Mouse (Mus musculus) frontal cortex, postnatal 10 days (tissue): ENCODE results near the gene Tescl.

ENCODE experiments used
- DNase-seq, 2 experiments: peaks; one replicate each; pipeline ENCODE4 v3.0.0; 2022; ENCODE audit warnings: low spot score in 2 of 2, mixed read lengths in 1 of 2

Tescl gene

GRCm38 (mm10) chr7:24333304-24333986, at the start of gene Tescl:
Gene Tescl (minus strand): TSS chr7:24333936.
- DNase-seq: no peak

- no peak for DNase-seq
Observed at GRCm38 (mm10) chr7:24382730-24383372, 49.1 kb upstream of the Tescl start.

DNA sequence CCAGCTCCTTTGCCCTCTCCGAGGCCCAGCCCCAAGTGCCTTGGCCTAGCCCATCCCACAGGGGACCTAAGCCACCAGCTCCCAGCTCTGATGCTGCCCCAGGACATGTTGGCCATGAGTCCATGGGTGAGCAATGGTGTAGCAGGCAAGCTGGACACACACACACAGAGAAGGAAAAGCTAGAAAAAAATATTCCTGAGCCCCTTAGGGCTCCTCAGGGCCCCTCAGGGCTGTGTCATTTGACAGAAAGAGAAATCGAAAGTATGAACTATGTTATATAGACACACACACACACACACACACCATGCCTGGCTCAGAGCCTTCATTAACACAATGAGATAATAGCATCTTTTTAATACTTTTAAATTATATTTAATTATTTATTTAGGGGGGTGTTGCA, 46.6 kb upstream of the Tescl start:
- no peak for DNase-seq

GRCm38 (mm10) chr7:24379934-24380333, 46.2 kb upstream of the Tescl start:
- DNase-seq: no peak

- no peak for DNase-seq
Observed at GRCm38 (mm10) chr7:24378049-24378701, 44.4 kb upstream of the Tescl start.

DNA sequence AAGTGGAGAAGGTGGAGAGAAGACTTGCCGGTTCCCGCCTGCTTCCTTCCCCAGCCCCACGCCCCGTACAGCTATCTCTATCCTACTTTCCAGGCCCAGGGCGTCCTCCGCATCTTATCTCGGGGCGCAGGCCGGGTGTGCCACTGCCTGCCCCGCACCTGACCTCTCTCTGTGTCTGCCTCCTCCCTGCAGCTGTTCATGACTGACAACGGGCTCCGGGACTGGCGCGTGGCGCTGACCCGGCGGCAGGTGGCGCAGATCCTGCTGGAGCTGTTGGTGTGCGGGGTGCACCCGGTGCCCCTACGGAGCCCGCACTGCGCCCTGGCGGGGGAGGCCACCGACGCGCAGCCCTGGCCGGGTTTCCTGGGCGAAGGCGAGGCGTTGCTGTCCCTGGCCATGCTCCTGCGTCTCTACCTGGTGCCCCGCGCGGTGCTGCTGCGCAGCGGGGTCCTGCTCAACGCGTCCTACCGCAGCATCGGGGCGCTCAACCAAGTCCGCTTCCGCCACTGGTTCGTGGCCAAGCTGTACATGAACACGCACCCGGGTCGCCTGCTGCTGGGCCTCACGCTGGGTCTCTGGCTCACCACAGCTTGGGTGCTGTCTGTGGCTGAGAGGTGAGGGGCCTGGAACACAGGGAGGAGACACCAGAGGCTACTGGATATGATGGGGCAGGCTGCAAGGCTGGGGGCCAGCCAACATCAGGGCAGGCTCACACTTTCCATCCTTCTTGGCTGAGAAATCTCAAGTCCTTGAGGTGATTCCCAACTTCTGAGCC, 43.5 kb upstream of the Tescl start:
- no peak for DNase-seq

GRCm38 (mm10) chr7:24376456-24376855, 42.7 kb upstream of the Tescl start:
- DNase-seq: no peak

DNA sequence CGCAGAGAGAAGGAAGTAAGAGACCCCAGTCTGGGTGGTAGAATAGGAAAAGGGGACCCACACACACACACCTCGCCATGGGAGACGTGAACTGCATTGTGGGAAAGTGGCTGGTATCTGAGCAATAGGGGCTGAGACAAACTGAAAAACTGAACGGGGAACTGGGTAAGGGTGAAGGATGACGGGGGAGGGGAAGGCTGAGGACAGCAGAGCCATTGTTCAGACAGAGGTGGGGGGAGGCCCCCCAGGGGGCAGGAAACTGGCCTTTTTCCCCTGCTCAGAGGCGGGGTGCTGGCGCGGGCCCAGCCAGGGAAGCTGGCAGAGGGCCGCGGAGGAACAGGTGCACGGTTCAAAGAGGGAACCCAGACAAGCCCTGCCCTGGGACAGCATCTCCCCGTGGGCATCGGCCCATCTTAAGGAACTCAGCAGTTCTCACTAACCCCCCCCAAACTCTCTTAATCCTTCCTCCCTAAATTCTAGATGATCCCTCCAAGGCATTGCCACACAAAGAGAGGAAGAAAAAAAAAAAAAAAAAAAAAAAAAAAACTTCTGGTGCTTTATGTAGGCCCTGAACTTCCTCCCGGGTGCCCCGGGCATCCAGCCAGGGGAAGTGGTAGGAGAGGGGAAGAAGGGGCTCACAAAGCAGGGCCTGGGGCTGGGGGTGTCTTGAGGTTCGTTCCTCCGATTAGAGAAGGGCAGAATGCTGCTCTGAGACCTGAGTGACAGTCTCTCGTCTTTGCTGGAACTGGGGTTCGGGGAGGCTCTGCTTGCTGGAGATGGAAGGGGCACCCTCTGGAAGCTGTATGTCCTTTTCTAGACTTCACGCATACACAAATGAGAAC, 40.0 kb upstream of the Tescl start:
- DNase-seq: peak; percentile 49 to 66

- no peak for DNase-seq
Observed at GRCm38 (mm10) chr7:24372786-24373185, 39.0 kb upstream of the Tescl start.

DNA sequence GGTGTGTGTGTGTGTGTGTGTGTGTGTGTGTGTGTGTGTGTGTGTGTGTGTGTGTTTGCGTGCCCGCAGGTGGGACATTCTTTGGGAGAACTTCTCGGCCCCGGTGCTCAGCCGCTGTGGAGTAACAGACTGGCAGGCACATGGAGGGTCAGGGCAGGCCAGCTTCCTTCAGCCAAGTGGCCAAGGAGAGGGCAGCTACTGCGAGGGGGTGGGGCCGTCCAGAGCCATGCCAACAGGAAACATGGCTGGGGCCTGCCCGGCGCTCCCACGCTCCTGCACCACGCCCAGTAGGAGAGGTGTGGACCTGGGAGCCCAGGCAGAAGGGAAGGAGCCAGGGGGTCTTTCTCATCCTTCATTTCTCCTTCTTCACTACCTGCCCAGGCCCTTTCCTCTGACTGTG, 38.6 kb upstream of the Tescl start:
- no peak for DNase-seq

GRCm38 (mm10) chr7:24371809-24372145, 38.0 kb upstream of the Tescl start:
- no peak for DNase-seq

- DNase-seq: no peak
Observed at GRCm38 (mm10) chr7:24371012-24371808, 37.5 kb upstream of the Tescl start.

- no peak for DNase-seq
Observed at GRCm38 (mm10) chr7:24369731-24370541, 36.2 kb upstream of the Tescl start, which contains the start of gene Kcnn4. Gene Kcnn4 (plus strand): TSS chr7:24370263.

DNA sequence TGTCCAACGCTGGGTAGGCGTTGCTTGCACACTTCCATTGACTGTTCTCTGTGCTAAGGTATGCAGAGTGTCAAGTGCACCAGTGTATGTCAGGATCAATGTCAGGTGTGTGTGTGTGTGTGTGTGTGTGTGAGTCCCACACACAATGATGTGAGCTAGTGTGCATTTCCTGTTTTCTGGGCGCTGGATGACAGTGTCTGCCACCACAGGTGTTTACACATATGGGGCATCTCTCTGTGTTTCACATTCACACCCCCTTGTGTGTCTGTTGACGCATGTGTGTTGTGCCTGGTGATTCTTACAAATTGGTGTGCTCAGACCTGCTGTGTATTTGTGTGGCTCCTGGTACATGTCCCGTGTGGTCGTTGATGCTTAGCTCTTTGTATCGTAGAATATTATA, 35.2 kb upstream of the Tescl start:
- no peak for DNase-seq

- DNase-seq: no peak
Observed at GRCm38 (mm10) chr7:24368226-24368625, 34.5 kb upstream of the Tescl start.

DNA sequence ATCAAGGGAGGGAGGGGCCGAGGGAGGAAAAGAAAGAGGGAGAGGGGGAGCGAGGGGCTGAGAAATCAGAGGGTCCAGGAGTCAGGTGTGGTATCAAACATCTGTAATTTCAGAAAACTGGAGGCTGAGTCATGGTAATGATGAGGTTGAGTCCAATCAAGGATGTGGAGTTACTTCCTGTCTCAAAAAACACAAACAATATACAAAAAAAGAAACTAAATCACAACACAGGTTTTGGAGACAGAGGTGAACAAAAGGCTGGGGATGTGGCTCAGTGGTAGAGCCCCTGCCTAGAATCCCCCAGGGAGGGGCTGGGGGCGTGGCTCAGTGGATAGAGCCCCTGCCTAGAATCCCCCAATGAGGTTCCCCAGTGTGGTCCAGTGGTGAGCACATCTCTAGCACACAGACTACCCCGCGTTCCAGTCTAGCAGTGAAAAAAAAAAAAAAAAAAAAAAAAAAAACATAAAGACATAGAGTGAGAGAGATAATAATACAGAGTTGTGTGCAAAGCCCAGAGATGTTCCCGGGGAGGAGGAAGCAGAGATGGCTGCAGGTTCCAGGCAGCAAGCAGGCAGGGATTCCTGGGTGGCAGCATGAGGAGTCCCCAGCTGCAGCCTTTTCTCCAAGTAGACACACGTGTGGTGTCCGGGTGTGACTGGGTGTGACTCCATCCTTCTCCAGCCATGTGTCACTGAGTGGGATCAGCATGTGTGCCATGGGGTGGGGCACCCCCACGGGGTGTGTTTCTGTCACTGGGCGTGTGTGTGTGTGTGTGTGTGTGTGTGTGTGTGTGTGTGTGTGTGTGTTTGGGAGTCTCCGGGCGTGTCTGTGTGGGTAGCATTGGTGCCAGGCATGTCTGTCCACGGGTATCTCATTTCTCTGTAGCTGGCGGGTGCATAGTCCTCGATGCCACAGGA, 33.2 kb upstream of the Tescl start:
- DNase-seq: no peak

DNA sequence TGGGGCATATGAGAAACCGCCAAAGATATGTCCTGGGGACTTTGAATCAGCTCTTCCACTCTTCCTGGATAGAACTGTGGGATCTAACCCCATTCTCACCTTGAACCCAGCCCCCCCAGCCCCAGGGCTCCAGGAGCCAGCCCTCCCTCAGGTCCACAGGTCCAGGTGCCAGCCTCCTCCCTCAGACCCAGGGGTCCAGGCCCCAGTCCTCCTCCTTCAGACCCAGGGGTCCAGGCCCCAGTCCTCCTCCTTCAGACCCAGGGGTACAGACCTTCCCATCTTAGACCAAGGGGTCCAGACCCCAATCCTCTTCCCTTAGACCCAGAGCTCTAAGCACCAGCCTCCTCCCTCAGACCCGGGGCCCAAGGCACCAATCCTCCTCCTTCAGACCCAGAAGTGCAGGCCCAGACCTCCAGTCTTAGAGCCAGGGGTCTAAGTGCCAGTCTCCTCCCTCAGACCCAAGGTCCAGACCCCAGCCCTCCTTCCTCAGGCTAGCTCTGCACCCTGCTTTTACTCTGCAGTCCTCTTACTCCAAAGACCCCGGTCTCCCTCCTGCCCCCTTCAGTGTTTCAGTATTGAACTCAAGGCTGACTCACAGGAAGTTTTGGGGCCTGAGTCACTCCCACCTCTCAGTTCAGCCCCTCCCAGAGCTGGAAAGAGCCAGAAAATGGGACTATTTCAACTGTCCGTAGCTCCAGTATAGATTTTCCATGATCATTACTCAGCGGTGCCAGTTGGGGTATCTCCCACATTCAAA, 31.7 kb upstream of the Tescl start:
- DNase-seq: no peak

- DNase-seq: peak; percentile 39 to 84
Observed at GRCm38 (mm10) chr7:24364827-24365226, 31.1 kb upstream of the Tescl start.
